Mouse (Mus musculus): ENCODE data around the gene Spem2. TPM values are rescaled to one million over a fixed set of nuclear protein-coding genes. Genes with fewer than 3 reads are reported as not detected.

Spem2 gene
- polyA plus RNA-seq, 1 experiment from 2014 or later = not detected

DNA sequence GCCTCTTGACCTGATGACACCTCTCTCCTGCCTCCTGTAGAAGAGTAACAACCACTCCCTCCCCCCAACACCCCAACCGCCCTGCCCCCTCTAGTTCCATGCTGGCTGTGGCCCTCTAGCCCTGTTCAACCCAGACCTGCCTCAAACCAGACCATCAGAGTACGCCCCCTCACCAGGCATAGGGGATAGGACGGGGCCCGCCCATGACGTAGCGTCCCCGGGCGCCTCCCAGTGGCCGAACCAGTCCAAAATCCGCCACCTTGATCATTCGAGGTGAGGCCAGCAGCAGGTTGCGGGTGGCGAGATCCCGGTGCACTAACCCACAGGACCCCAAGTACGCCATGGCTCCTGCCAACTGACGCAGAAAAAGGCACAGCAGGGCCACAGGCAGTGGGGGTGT is 37.1 kb upstream of the Spem2 start:
- no peak overlapping the region; the same call in 1 of the 2 replicates for H3K9ac ChIP-seq (replicated peaks)
- H3K4me1 ChIP-seq (ENCODE audit: insufficient read depth) = peaks cover 49% of the 10 kb centered on the region
- TF ChIP-seq CTCF (IDR thresholded peaks at IDR 0.05; ENCODE audit: low read depth) (peak; percentile 83), EP300 (IDR thresholded peaks at IDR 0.05; ENCODE audit: low read depth) (no peak)
- DNase-seq = peak; percentile 71
- H3K4me3 ChIP-seq (ENCODE audit: low read depth, low read length) = no peak overlapping the region
- ATAC-seq = peak; percentile 17; the same call in 1 of the 2 replicates
- H3K36me3 ChIP-seq (replicated peaks; ENCODE audit: insufficient read depth, low read length) = peaks cover 19% of the 10 kb centered on the region
- H3K9me3 ChIP-seq (ENCODE audit: low read length) = no peaks in the 10 kb centered on the region
- 34% methylated on average over 16 of the region's 16 CpGs for WGBS (ENCODE audit: insufficient replicate concordance)
- peaks cover 5% of the 10 kb centered on the region; the same call in 1 of the 2 replicates for H3K27me3 ChIP-seq (ENCODE audit: insufficient read depth, low read length)
- H3K4me2 ChIP-seq (ENCODE audit: low read depth, low read length) = peak overlapping the region; percentile 45
- peak overlapping the region; percentile 84; the same call in 1 of the 2 replicates for H3K27ac ChIP-seq (ENCODE audit: low read depth)

DNA sequence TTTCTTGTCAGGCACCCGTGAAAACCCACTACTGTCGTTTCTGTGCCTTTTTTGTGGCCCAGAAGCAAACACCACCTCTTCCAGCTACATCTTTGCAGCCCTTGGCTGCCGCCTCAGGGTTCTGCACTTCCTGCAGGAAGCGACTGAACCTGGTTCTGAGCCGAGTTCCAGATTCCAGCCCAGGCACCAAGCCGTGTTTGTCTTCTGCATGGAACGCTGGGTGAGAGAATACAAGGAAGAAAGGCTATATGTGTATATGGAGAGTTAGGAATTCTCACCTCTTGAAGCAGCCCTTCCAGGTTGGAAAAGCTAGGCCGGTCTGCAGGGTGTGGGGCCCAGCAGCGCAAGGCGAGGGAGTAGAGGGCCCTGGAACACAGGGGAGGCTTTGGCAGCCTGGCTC is 36.4 kb upstream of the Spem2 start:
- Histone ChIP-seq H3K4me2 (ENCODE audit: low read depth, low read length) (peak overlapping the region; percentile 45), H3K27ac (ENCODE audit: low read depth) (peak overlapping the region; percentile 84), H3K4me1 (ENCODE audit: insufficient read depth) (peaks cover 56% of the 10 kb centered on the region), H3K9me3 (ENCODE audit: low read length) (no peaks in the 10 kb centered on the region), H3K9ac (replicated peaks) (no peak overlapping the region), H3K4me3 (ENCODE audit: low read depth, low read length) (no peak overlapping the region), H3K27me3 (ENCODE audit: insufficient read depth, low read length) (peaks cover 5% of the 10 kb centered on the region; the same call in 1 of the 2 replicates), H3K36me3 (replicated peaks; ENCODE audit: insufficient read depth, low read length) (peaks cover 25% of the 10 kb centered on the region)
- TF ChIP-seq CTCF (IDR thresholded peaks at IDR 0.05; ENCODE audit: low read depth) (no peak), EP300 (IDR thresholded peaks at IDR 0.05; ENCODE audit: low read depth) (no peak)
- no peak for ATAC-seq
- peak; percentile 17 for DNase-seq
- WGBS (ENCODE audit: insufficient replicate concordance) = 62% methylated on average over 10 of the region's 10 CpGs

DNA sequence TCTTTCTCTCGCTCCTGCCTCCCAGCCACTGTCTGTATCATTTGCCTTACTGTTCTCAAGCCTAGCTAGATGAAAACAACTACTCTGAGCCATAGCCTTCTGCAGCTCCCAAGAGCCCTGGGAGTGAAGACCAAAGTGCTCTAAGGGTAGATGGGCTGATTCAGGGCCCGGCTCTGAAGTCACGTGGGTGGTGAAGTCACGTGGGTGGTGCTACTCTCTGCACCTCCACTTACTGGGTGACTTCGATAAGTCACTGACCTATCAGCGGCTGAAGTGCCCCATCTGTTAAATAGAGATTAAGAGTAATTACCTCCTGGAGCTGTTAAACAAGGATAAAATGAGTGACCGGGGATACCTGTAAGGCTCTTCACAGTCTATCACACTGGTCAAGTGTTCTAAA is 35.7 kb upstream of the Spem2 start:
- no peaks in the 10 kb centered on the region for H3K9me3 ChIP-seq (ENCODE audit: low read length)
- DNase-seq = peak; percentile 86
- no peak for TF ChIP-seq CTCF (IDR thresholded peaks at IDR 0.05; ENCODE audit: low read depth)
- peak; percentile 98 for TF ChIP-seq EP300 (IDR thresholded peaks at IDR 0.05; ENCODE audit: low read depth)
- 28% methylated on average over 7 of the region's 7 CpGs for WGBS (ENCODE audit: insufficient replicate concordance)
- H3K27me3 ChIP-seq (ENCODE audit: insufficient read depth, low read length) = peaks cover 5% of the 10 kb centered on the region; the same call in 1 of the 2 replicates
- H3K36me3 ChIP-seq (replicated peaks; ENCODE audit: insufficient read depth, low read length) = peaks cover 32% of the 10 kb centered on the region
- H3K9ac ChIP-seq (replicated peaks) = peak overlapping the region; percentile 54
- peak overlapping the region; percentile 53 for H3K4me2 ChIP-seq (ENCODE audit: low read depth, low read length)
- peak overlapping the region; percentile 84 for H3K27ac ChIP-seq (ENCODE audit: low read depth)
- peak overlapping the region; percentile 1 for H3K4me3 ChIP-seq (ENCODE audit: low read depth, low read length)
- peaks cover 59% of the 10 kb centered on the region for H3K4me1 ChIP-seq (ENCODE audit: insufficient read depth)
- ATAC-seq = peak; percentile 92

DNA sequence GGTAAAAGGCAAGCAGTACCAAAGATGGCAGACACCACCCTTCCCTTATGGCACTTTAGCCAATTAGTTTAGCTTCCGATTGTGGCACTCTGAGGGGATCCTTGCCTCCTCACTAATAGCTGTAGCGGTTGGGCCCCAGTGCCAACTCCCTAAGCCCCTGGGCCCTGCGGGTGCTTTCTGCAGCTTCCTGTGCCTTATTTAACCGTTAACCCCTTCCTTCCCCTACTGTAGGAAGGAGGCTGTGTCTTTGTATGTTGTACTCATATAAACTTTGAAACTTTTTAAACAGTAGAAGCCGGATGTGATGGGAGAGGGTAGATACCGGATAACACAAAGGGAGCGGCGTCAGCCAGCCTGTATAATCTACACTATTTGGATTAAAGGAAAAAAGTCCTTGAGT is 32.5 kb upstream of the Spem2 start:
- 40% methylated on average over 8 of the region's 8 CpGs for WGBS (ENCODE audit: insufficient replicate concordance)
- Histone ChIP-seq H3K27ac (ENCODE audit: low read depth) (peak overlapping the region; percentile 76), H3K9me3 (ENCODE audit: low read length) (no peaks in the 10 kb centered on the region), H3K4me2 (ENCODE audit: low read depth, low read length) (peak overlapping the region; percentile 29; the same call in 1 of the 2 replicates), H3K27me3 (ENCODE audit: insufficient read depth, low read length) (no peaks in the 10 kb centered on the region), H3K9ac (replicated peaks) (no peak overlapping the region), H3K36me3 (replicated peaks; ENCODE audit: insufficient read depth, low read length) (peaks cover 37% of the 10 kb centered on the region), H3K4me3 (ENCODE audit: low read depth, low read length) (no peak overlapping the region), H3K4me1 (ENCODE audit: insufficient read depth) (peaks cover 76% of the 10 kb centered on the region)
- peak; percentile 25 for DNase-seq
- TF ChIP-seq EP300 (IDR thresholded peaks at IDR 0.05; ENCODE audit: low read depth) (no peak), CTCF (IDR thresholded peaks at IDR 0.05; ENCODE audit: low read depth) (no peak)
- no peak for ATAC-seq

DNA sequence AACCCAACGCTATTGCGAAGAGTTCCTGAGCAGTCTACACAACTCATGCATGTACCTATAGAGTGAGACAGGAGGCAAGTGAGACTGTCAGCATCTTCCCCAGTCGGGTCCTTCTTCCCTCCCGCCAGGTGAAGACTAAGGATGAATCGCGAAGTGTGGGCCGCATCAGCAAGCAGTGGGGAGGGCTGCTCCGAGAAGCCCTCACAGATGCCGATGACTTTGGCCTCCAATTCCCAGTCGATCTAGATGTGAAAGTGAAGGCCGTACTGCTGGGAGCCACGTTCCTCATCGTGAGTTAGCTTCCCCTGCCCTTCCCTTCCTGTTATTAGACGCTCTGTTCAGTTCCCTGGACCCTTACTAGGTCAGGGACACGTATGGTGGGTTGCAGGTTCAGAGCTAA is 31.6 kb upstream of the Spem2 start:
- Histone ChIP-seq H3K27me3 (ENCODE audit: insufficient read depth, low read length) (no peaks in the 10 kb centered on the region), H3K4me2 (ENCODE audit: low read depth, low read length) (0 out of 2 replicates have a peak overlapping the region, but pooled peaks have one; percentile 7), H3K4me3 (ENCODE audit: low read depth, low read length) (no peak overlapping the region), H3K36me3 (replicated peaks; ENCODE audit: insufficient read depth, low read length) (peaks cover 37% of the 10 kb centered on the region), H3K9ac (replicated peaks) (no peak overlapping the region), H3K27ac (ENCODE audit: low read depth) (peak overlapping the region; percentile 76), H3K4me1 (ENCODE audit: insufficient read depth) (peaks cover 75% of the 10 kb centered on the region), H3K9me3 (ENCODE audit: low read length) (no peaks in the 10 kb centered on the region)
- no peak for ATAC-seq
- DNase-seq = no peak
- TF ChIP-seq CTCF (IDR thresholded peaks at IDR 0.05; ENCODE audit: low read depth) = no peak
- no peak for TF ChIP-seq EP300 (IDR thresholded peaks at IDR 0.05; ENCODE audit: low read depth)
- WGBS (ENCODE audit: insufficient replicate concordance) = 79% methylated on average over 15 of the region's 15 CpGs

DNA sequence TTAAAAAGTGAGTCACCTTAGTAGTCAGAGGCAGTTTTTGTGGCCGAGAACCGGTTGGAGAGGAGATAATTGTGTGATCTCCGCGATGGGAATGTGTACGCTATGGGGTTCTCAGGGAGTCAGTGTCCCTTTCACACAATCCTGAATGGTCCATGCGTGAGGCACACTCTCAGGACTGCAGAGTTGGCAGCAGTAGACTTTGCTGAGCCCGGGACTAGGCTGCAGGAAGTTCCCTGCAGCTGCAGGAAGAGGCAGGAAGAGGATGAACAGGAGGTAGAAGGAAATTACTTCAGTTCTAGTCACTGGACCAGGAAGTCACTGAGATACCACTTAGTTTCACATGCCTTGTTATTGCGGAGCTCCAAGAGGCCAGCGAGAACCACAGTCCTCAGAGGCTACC is 30.9 kb upstream of the Spem2 start:
- ATAC-seq (no peak), DNase-seq (no peak)
- Histone ChIP-seq H3K27ac (ENCODE audit: low read depth) (peak overlapping the region; percentile 76), H3K36me3 (replicated peaks; ENCODE audit: insufficient read depth, low read length) (peaks cover 37% of the 10 kb centered on the region), H3K27me3 (ENCODE audit: insufficient read depth, low read length) (no peaks in the 10 kb centered on the region), H3K9ac (replicated peaks) (no peak overlapping the region), H3K4me3 (ENCODE audit: low read depth, low read length) (no peak overlapping the region), H3K9me3 (ENCODE audit: low read length) (no peaks in the 10 kb centered on the region), H3K4me2 (ENCODE audit: low read depth, low read length) (peak overlapping the region; percentile 19; the same call in 1 of the 2 replicates), H3K4me1 (ENCODE audit: insufficient read depth) (peaks cover 69% of the 10 kb centered on the region)
- TF ChIP-seq CTCF (IDR thresholded peaks at IDR 0.05; ENCODE audit: low read depth) (no peak), EP300 (IDR thresholded peaks at IDR 0.05; ENCODE audit: low read depth) (no peak)
- WGBS (ENCODE audit: insufficient replicate concordance) = 60% methylated on average over 9 of the region's 9 CpGs

Measured in liver, postnatal 0 days (tissue).